Mouse (Mus musculus) NIH3T3 (cell line): ENCODE data around the gene 4933428G20Rik.

ENCODE experiments used
- DNase-seq: peaks from one replicate; pipeline ENCODE4 v3.0.0-alpha.2; 2012; ENCODE audit warnings: low read depth

The 4933428G20Rik gene

GRCm38 (mm10) chr11:97532950-97533582 is 32.9 kb upstream of the 4933428G20Rik start:
- peak; percentile 48 for DNase-seq

- no peak for DNase-seq
Measured at GRCm38 (mm10) chr11:97532354-97532753, 32.2 kb upstream of the 4933428G20Rik start.

GRCm38 (mm10) chr11:97531381-97532260 is 31.5 kb upstream of the 4933428G20Rik start:
- DNase-seq, result peak; percentile 94

- no peak for DNase-seq
Measured at GRCm38 (mm10) chr11:97530961-97531360, 30.8 kb upstream of the 4933428G20Rik start.

GRCm38 (mm10) chr11:97530069-97530468 is 29.9 kb upstream of the 4933428G20Rik start:
- no peak for DNase-seq

- DNase-seq, result no peak
Measured at GRCm38 (mm10) chr11:97528282-97528808, 28.2 kb upstream of the 4933428G20Rik start.

GRCm38 (mm10) chr11:97525313-97525712 is 25.2 kb upstream of the 4933428G20Rik start:
- no peak for DNase-seq

- DNase-seq, result peak; percentile 32
Measured at GRCm38 (mm10) chr11:97524306-97524705, 24.2 kb upstream of the 4933428G20Rik start.

- DNase-seq, result peak; percentile 36
Measured at GRCm38 (mm10) chr11:97523827-97524261, 23.7 kb upstream of the 4933428G20Rik start.

- no peak for DNase-seq
Measured at GRCm38 (mm10) chr11:97523107-97523506, 23.0 kb upstream of the 4933428G20Rik start.

- no peak for DNase-seq
Measured at GRCm38 (mm10) chr11:97521741-97522474, 21.8 kb upstream of the 4933428G20Rik start.

- no peak for DNase-seq
Measured at GRCm38 (mm10) chr11:97520541-97520940, 20.4 kb upstream of the 4933428G20Rik start.

- no peak for DNase-seq
Measured at GRCm38 (mm10) chr11:97513066-97513465, 12.9 kb upstream of the 4933428G20Rik start.

- no peak for DNase-seq
Measured at GRCm38 (mm10) chr11:97512511-97512910, 12.4 kb upstream of the 4933428G20Rik start.

- no peak for DNase-seq
Measured at GRCm38 (mm10) chr11:97511661-97512369, 11.7 kb upstream of the 4933428G20Rik start.

- peak; percentile 64 for DNase-seq
Measured at GRCm38 (mm10) chr11:97510966-97511660, 11.0 kb upstream of the 4933428G20Rik start.

GRCm38 (mm10) chr11:97509715-97510485 is 9.8 kb upstream of the 4933428G20Rik start:
- DNase-seq, result no peak

GRCm38 (mm10) chr11:97509058-97509457 is 8.9 kb upstream of the 4933428G20Rik start:
- no peak for DNase-seq

GRCm38 (mm10) chr11:97508198-97508597 is 8.1 kb upstream of the 4933428G20Rik start:
- no peak for DNase-seq

- peak; percentile 11 for DNase-seq
Measured at GRCm38 (mm10) chr11:97506331-97506730, 6.2 kb upstream of the 4933428G20Rik start.
